Mouse (Mus musculus) CD4-positive, CD25-positive, alpha-beta regulatory T cell, adult 2 months (primary cell): Measurements from ENCODE around the gene Zbtb11.
A peak's percentile ranks its signal among the peaks of the same experiment; 100 is the strongest.
"Not testable (repeated sequence)": the region's sequence is repeated elsewhere in the genome, so short reads cannot be mapped to it uniquely, and the experiment has no call there.

ENCODE experiments used
- DNase-seq: peaks from one replicate; pipeline ENCODE4 v3.0.0-alpha.2; 2012; ENCODE audit warnings: low read depth, low spot score

The Zbtb11 gene

DNA sequence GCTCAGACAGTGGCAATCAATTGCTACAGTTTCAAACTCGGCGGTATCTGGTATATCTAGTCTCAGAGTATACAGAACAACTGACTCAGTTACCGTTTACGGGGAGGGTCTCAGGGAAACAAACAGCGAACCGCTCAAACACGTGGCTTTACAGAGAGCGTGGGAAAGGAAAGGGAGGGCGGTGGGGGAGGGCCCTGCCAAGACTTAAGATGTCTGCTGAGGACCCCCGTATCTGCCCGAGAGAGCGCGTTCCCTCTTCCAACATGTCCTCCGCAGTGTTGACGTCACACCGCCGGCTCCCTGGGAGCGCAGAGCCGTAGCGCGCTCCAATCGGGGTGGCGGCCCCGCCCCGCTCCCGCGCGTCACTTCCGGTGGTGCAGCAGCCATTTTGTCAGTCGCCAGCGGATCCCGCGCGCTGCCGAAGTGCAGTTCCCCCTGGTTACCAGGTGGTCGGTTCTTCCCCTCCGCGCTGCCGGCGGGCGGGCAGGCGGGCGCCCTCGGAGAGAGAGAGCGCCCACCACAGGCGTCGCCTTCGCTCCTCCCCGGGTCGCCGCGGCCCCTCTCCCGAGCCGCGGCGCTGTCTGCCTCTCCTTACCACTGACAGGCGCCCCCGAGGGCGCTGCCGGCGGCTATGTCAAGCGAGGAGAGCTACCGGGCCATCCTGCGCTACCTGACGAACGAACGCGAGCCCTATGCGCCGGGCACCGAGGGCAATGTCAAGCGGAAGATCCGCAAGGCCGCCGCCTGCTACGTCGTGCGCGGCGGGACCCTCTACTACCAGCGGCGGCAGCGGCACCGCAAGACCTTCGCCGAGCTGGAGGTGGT, at the start of gene Zbtb11:
Zbtb11 (plus strand) TSS at position 453 of the 825 bp plus-strand sequence.
- DNase-seq = peak; percentile 100

DNA sequence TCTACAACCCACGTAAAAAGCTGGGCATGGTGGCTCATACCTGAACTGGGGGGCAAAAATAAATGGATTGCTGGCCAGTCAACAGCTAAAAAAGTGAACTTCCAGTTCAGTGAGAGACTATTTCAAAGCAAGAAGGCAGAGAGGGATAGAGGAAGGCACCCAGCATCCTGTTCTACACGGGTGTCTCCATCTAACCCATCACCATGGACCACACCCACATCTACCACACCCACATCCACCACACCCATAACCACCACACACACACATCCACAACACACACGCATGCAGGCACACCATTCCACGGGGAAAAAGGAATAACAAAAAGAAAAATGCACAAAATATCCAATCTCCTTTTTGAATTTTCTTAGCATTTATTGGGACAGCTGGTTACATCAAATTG, 49.7 kb upstream of the Zbtb11 start:
- peak; percentile 30 for DNase-seq

DNA sequence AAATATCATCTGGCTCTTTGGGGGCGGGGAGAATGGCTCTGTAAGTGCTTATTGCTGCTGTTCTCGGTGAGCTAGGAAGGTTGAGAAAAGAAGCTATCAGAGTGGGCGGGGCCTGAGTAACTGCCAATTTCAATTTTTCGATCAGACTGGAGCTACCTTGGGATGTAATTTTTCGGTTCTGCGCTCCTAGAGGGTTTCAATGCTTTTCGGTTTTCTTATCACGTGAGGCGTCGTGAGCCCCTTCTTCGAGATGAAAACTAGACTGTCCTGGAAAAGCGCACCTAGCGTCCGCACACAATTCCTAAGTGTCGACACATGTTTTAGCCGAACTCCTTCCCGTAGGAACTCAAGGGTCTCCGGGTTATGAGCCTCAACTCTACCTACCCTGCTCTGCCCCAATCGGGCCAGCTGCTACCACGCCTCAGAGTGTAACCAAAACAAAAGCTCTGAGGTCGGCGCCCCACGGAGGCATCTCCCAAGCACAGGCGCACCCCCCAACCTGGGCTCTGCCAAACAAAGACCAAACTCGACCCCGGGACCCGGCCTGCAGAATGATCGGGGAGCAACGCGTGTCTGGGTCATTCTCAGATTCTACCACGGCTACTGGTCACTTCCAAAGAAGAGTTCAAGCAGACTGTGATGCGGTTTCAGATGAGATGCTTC, 39.9 kb upstream of the Zbtb11 start:
- peak; percentile 73 for DNase-seq

DNA sequence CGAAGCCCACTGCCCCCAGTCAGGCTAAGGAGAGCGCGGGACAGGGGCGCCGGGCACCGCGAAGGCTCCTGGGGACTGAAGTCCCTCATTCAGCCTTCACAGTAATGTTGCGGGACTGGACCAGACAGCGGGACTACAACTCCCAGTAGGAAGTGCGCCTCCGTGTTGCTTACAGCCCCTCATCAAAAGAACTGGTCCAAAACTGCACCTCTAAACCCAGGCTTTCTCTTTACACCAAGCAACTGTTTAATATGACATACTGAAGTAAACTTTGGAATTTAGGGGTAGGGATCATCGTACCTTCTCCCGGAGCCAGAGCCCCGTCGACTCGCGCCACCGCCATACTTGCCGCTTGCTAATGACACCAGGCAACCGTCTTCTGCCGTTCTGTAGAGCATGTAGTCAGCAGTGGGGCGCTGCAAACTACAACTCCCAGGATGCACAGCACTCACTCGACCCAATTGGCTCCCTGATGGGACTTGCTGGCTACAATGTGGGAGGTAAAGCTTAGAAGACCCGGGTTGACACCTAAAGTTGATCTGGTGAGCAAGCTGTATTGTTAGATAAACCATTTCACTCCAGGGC, 39.1 kb upstream of the Zbtb11 start, which contains the start of gene Cep97:
Cep97 (minus strand) TSS at position 403 of the 585 bp plus-strand sequence.
- DNase-seq = peak; percentile 95

DNA sequence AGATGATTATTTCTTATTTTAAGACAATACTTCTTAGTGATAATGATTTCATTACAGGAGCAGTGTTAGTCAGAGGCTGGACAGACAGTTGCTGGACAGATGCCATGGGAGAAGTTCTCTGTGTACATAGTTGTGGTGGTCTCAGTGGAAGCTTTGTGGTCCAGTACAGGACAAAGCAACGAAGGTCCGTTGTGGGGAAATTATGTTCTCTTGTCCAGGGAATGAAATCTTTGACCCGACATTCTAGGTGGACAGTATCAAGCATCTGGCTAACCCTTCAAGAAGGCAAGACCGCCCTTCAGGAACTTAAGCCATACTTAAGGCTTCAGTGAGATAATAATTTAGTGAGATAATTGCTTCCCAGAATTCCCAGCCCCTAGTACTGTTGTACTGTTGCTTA, 34.9 kb upstream of the Zbtb11 start:
- no peak for DNase-seq

DNA sequence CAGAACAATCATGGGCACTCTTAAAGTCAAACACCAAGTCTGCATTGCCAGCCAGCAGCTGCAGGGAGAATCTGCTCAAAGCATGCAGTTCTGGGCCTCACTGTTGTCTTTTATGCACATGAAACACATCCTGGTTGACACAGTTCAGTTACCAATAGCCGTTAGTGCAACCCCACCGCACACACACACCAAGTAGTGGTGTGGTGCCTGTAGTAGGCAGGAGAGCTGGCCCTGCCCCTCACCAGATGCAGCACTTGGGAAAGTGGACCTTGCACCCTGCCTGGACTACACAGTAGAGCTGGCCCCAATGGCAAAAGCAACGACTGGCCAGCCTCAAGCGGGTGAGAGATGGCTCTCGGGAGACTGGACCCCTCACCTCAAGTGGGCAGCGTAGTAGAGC, 34.0 kb upstream of the Zbtb11 start:
- DNase-seq = no peak

DNA sequence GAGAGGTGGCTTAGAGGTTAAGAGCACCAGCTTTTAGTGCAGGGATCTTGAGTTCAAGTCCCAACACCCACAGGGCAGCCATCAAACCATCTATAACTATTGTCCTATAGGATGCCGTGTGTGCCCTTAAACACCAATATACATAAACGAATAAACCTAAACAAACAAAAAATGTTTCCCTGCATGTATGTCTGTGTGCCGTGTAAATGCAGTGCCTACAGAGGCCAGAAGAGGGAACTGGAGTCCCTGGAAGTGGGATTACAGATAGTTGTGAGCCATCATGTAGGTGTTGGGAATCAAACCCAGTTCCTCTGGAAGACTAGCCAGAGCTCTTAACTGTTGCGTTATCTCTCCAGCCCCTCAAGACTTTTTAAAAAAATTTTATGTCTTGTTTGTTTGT, 32.9 kb upstream of the Zbtb11 start:
- no peak for DNase-seq

DNA sequence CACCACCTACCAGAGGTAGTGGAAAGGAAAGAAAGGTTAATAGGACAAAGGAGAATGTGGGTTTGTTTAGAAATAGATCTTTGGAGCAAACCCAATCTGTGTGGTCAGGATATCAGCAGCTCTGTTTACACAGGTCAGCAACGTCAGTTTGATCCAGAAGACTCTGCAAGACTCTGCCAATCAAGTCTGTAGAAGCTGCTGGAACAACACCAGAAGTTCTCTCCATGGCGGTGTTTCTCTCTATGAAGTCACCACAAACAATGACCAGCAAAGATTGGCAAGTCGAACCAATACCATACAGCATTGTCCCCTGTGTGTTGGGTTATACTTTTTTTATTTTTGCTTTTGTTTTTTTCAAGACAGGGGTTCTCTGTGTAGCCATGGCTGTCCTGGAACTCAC, 26.4 kb upstream of the Zbtb11 start:
- DNase-seq = no peak

DNA sequence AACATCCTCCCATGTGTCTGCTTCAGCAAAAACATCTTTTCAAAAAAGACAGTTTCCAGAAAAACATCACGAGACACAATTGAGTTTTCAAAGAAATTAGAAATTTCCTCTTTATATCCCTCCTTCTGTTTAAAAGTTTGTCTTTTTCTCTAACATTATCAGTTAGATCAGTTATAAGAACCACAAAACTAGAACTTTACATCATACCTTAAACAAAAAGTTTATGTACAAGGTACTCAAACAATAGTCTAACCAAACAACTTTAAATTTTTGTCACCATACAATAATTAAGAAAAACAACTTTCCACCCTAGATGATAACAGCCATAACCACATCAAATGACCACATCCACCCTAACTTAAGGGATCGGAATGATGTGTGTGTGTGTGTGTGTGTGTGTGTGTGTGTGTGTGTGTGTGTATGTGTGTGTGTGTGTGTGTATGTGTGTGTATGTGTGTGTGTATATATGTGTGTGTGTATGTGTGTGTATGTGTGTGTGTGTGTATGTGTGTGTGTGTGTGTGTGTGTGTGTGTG, 25.7 kb upstream of the Zbtb11 start:
- DNase-seq = peak; percentile 72

DNA sequence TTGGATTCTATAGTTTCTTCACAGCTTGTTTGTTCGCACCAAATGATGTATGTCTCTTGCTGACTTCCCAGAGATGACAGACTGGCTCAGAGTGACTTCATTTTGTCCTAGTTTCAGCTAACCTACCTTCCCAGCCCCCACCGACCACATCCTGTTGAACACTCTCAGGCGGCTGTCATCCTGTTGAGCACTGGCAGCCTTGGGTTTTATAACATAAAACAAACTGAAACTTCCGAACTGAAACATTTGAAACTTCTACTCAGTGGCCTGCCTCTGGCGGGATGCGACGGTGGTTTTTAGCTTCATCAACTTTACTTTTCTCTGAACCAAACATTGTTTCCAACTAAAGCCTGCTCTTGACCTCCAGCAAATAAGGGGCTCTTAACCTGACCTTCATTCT, 24.7 kb upstream of the Zbtb11 start:
- peak; percentile 95 for DNase-seq

DNA sequence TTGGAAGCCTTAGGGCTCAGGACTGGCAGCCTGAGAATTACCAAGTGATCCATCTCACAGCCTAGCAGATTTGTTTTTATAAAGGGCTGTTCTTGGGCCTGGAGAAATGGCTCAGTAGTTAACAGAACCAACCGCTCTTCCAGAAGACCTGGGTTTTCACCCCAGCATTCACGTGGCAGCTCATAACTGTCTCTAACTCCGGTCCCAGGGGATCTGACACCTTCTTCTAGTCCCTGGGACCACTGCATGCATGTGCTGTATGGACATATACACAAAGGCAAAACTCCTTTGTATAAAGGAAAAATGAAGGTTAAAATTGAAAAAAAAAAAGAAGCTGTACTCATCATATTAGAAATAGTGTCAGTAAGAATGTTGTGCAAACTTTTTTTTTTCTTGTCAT, 23.2 kb upstream of the Zbtb11 start:
- DNase-seq = no peak

DNA sequence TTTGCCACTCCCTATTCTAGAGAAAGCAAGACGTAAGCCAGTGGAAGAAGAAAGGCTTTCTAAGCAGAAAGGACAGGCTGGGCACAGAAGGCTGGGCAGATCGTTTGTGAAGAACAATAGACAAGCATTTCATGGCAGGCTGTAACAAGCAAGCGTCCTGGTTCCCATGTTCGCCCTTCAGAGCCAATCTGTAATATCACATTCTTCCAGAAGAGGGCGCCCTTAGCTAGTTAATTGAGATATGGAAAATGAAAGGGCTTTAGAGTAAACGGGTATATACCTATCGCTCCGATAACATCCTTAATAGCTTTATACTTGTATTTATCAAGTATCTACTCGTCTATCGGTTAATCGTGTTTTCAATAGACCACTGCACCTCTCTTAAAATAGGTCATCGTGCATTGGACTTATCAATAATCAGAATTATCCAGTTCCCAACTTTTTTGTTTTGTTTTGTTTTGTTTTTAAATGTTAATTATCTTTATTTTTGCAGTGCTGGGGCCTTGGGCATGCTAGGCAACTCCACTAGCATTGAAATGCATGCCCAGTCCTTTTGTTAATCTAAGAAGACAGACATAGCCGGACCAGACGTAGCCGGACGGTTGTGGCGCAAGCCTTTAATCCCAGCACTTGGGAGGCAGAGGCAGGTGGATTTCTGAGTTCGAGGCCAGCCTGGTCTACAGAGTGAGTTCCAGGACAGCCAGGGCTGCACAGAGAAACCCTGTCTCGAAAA, 22.6 kb upstream of the Zbtb11 start:
- DNase-seq = peak; percentile 93

DNA sequence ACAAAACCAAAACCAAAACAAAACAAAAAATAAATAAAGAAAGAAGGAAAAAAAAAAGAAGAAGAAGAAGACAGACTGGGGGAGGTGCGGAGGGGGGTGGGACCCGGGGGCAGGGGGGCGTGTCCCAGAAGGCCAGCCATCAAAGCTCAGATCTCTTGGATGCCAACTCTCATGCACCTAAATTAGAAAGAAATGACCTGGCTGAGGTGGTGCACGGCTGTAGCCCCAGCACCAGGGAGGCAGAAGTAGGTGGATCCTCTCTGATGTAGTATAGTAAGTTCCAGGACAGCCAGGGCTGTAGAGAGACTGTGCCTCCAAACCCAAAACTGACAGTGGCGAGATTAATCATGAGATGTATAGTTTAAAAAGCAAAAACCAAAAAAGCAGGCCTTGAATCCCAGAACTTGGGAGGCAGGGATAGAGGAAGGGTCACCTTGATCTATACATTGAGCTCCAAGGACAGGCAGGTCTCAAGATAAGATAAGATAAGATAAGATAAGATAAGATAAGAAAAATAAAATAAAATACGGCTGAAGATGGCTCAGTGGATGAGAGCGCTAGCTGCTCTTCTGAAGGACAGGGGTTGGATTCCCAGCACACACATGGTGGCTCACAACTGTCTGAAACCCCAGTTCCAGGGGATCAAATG, 21.9 kb upstream of the Zbtb11 start:
- peak; percentile 63 for DNase-seq

DNA sequence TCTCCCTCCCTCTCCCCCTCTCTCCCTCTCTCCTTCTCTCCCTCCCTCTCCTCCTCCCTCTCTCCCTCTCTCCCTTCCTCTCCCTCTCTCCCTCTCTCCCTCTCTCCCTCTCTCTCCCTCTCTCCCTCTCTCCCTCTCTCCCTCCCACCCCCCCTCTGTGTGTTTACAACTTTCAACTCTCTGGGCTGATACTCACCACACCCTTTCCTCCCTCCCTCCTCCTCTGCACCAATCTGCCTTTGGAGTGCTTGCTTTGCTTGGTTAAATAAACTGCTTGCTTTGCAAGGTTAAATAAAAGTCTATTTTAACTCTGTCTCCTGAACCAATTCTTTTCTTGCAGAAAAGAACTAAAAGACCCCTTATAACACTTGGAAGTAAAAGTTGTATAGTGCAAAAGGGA, 20.9 kb upstream of the Zbtb11 start:
- DNase-seq = peak; percentile 44

DNA sequence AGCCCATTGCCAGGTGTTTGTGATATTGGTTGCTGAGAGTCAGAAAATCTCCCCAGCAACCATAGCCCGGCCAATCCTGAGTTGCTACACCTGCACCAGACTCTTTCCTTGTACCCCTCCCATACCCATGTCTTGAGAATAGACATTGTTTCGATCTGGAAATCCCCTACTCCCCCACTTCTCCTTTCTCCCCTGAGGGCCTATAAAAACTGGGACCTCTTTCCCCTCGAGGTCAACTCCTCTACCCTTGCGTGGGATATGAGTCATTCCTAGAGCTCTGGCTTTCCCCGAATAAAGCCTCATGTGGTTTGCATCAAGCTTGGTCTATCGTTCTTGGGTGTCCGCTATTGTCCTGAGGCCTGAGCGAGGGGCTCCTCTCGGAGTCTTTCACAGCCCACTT, 19.5 kb upstream of the Zbtb11 start:
- not testable (repeated sequence) for DNase-seq

DNA sequence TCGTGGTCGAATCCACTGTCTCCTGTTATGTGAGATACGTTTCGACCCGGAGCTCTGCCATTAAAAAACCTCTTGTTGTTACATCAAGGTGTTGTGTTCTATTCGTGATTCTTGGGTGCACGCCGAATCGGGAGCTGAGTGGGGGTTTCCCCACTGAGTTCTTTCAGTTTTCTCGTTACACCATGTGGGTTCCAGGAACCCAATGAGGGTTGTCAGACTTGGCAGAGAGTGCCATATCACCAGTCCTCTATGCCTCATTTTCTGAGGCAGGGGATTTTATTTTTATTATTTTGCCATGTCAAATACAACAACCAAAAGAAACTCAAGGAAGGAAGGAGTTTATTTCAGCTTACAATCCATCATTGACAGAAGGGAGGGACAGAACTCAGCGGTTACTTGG, 10.6 kb upstream of the Zbtb11 start:
- peak; percentile 56 for DNase-seq

DNA sequence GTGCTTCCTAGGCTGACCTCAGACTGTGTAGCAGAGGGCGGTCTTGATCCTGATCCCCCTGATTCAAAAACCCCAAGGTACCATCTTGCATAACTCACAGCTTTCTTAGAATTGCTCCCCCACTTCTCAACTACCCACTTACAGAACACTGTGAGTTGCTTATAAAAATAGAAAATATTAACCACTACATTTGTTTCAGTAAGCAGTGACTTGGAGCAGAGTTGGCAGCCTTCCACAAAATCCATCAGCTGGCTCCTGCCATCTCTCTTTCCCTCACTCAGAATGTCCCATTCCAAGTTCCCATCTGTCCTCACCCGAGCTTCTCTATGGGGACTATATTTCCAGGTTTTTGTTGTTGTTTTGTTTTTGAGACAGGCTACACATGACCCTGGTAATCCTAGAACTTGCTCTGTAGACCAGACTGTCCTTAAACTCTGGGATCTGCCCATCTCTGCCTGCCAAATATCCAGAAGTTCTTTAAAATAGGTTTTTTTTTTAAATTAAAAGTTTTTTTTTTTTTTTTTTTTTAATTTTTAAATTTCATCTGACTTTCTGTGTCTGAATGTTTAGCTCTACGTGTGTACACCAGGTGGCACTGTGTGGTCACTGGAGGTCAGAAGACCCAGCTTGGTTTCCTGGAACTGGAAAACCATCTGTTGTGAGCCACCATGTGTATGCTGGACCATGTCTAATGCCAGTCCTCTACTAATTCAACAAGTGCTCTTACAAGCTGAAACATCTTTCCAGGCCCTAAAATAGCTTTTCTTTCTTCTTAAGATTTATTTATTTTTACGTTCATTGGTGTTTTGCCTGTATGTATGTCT, 9.3 kb upstream of the Zbtb11 start:
- peak; percentile 66 for DNase-seq

DNA sequence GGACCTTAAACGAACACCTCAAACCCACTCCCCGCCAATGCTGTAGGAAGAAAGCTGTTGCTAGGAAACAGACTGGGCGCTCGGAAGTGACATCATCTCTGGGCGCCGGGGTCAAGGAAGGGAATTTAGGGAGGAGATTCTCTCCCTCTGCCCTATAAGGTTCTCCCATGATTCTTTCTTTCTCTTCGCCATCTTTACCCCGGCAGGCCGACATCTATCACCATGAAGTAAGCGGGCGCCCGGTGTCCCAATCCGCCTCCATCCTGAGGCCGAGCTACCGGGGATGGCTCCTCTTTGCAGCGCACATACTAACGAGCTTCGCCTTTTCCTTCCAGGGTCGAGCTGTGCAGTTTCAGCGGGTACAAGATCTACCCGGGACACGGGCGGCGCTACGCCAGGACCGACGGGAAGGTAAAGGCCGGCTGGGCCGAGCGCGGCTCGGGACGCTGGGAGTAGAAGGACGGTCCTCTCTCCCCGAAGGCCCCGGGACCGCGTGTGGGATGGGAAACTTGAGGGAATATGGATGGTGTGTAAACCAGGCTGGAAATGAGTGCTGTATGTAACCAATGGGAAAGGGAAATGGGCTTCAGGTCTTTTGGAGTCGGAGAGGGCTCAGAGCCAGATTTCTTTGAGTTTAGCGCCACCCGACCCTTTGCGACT, 7.3 kb upstream of the Zbtb11 start, which contains the start of gene Rpl24:
Rpl24 (plus strand) TSS at position 64 of the 660 bp plus-strand sequence.
- peak; percentile 94 for DNase-seq

DNA sequence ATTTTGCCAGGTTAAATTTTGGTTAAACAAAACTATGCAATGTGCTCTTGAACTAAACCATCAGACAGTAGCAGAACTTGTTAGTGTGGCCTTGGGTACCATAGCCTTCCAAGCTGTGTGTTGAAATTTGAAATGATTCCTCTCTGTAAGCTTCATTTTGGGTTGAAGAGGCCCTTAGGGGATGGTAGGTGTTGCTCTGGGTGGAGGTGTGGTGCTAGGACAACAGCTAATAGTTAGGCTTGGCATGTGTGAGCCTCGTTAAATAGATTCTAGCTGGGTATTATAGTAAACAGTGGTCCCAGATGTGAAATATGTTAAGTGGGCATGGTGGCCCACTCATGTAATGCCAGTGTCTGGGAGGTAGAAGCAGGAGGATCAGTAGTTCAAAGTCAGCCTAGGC, 6.5 kb upstream of the Zbtb11 start:
- DNase-seq = no peak

DNA sequence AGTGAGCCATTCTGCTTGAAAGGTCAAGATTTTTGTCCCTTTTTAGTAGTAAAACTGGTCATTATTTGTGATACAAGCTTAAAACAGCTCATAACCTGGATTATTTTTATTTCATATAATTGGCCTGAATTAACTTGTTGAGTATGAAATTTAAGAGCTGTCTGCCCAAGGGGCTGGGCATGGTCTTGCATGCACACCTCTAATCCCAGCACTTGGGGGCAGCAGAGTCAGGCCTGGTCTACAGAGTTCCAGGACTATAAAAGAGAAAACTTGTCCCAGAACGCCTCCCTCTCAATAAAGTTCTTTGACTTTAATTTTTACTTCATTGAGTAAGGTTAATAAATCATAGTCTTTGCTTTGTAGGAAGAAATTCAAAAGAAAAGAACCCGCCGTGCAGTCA, 4.5 kb upstream of the Zbtb11 start:
- DNase-seq = peak; percentile 75
